Mouse (Mus musculus) spleen, postnatal 4 days (tissue): Measurements from ENCODE around the gene Cldn4.
A peak's percentile ranks its signal among the peaks of the same experiment; 100 is the strongest.

Experiments
- DNase-seq, 2 experiments: peaks; one replicate each; pipeline ENCODE4 v3.0.0; 2022; ENCODE audit warnings: low spot score in 2 of 2

Cldn4 gene

DNA sequence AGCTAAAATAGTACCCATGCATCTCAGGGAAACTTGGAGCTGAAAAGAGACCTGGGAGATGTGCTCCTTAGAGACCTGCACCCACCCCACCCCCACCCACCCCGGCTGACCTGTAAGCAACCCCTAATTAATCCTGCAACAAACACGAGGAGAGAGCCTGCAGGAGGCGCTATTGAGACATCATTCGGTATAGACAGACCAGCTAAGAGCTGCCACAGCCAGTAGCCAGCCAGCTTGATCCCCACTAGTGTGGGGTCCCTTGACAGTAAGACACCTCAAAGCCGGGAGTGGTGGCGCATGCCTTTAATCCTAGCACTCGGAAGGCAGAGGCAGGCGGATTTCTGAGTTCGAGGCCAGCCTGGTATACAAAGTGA lies 13.8 kb downstream of the Cldn4 start:
- peak; percentile 72 to 87 for DNase-seq

DNA sequence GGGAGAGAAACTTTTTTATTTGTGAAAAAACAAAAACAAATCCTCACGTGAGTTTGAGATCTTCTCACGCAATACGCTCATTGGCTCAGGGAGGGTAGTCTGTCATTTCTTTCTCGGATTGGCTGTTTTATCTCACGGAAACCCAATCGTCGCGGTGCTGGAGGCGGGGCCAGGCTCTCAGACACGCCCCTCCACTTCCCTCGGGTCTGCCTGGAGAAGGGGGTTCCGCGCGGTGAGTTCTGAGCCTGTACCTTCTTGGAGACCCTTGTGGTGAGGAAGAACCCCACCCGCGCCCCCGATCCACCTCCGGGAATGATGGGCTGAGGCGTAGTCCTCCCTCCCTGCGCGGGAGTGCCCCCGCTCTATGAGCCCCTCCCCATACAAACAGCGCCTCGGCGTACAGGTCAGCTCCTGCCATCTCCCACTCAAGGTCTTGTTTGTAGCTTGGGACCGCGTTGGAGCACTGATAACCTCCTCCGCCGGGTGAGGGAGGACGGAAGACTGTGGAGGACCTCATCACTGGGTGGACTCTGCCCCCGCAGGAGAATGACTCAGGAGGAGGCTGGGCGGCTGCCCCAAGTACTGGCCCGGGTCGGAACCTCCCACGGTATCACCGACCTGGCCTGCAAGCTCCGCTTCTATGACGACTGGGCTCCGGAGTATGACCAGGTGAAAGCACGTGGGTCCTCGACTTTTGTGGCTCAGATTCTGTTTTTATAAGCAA lies 14.4 kb downstream of the Cldn4 start, which contains the start of gene Mettl27:
Gene Mettl27, plus strand, starts transcription at position 190 of the 724 bp plus-strand sequence.
- peak; percentile 91 to 93 for DNase-seq

DNA sequence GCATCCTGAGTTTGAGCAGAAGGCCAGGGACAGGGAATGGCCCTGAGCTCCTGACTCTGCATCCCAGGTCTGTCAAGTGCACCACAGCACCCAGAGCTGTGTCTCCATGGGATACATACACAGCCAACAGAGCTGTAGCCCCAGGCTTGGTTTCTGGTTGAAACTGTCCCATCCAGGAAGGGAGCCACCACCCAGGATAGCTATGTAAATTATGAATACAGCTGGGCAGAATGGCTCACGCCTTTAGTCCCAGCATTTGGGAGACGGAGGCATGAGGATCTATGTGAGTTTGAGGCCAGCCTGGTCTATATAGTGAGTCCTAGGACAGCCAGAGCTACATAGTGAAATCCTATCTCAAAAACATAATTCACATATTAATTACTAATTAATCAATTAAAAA lies 16.7 kb downstream of the Cldn4 start:
- DNase-seq = no peak

DNA sequence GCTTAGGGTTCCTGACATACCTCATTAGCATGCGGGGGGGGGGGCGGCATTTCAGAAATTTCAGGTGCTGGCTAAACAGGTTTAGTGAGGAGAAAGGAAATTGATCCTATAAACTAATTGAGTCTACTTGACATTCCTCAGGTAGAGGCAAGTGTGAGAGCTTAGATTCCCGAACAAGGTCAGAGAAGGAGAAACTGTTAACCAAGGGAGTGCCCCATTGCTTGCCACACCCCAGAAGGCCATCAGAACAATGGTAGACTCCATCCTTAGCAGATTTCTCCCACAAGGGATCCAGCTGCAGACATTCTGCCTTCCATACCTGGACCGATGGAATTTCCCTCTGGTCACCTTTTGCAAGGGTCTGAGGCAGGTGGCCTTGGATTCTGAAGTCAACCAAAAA lies 20.0 kb downstream of the Cldn4 start:
- no peak for DNase-seq

DNA sequence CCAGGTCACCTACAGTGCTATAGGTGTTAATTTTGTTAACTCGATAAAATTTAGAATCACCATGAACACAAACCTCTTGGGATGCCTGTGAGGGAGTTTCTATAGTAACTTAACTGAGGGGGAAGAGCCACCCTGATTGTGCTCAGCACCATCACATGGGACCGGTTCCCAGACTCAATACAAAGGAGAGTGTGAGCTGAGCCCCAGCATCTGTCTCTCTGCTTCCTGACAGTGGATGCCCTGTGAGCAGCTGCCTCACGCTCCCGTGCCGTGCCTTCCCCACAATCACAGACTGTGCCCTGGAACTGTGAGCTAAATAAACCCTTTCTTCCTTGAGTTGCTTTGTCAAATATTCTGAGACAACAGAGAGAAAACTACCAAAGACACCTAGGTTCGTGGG lies 23.6 kb downstream of the Cldn4 start:
- DNase-seq = no peak

DNA sequence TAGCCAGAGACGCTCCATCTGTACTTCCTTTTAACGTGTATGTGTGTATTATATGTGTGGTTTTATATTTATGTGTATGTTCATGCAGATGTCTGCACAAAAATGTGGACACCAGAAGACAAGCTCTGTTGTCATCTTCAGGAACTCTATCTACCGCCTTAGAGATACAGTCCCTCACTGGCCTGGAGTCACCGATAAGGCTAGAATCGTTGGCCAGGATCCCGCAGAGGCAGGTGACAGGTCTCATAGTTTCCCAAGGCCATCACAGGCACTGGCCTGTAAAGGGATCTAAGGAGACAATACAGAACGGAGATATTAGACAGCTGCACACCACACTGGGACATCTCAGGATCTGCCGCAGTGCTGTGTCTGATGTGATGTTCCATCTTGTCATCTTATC lies 25.6 kb downstream of the Cldn4 start:
- DNase-seq = peak; percentile 76 to 77

DNA sequence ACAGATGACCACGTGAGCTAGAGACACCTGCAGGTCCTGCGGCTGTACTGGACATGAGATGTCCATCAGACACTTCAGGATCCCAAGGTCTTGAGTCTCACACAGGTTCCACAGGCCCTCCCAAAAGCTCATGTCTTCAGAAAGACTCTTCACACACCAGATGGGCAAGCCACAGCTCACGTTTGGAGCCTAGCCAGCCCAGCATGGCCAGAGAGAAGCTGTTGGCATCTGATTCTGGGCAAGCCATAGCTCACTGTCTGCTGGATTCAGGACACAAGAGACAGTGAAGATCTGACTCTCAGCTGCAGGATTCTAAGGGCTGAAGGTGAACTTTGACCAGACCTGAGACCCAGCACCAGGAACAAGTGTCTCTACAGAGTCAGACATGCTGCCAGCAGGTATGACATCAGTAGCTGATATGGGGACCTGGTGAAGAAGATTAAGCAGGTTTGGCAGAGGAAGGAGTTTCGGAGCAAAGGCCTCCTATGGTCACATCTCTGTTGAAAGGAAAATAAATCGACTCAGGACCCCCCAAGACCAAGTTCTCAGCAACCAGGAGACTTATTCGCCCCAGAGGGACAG lies 26.5 kb downstream of the Cldn4 start:
- peak; percentile 62 to 76 for DNase-seq

DNA sequence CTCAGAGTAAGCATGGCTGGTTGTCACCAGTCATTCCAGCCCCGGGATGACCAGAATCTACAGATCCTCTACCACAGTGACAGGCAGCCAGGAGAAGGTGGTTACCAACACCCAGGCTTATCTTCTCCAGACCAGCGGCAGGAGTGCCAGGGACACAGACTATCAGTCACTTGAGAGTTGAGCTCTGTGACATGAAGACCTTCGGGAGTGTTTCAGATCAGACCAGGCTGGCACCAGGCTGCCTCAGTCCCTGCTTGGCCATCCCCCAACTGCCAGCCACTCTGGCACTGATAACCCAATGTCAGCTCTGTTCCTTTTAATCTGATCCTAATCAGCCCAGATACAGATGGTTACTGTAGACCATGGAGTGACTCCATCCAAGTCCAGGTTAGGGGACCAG lies 27.6 kb downstream of the Cldn4 start:
- DNase-seq = peak; percentile 85 to 88

DNA sequence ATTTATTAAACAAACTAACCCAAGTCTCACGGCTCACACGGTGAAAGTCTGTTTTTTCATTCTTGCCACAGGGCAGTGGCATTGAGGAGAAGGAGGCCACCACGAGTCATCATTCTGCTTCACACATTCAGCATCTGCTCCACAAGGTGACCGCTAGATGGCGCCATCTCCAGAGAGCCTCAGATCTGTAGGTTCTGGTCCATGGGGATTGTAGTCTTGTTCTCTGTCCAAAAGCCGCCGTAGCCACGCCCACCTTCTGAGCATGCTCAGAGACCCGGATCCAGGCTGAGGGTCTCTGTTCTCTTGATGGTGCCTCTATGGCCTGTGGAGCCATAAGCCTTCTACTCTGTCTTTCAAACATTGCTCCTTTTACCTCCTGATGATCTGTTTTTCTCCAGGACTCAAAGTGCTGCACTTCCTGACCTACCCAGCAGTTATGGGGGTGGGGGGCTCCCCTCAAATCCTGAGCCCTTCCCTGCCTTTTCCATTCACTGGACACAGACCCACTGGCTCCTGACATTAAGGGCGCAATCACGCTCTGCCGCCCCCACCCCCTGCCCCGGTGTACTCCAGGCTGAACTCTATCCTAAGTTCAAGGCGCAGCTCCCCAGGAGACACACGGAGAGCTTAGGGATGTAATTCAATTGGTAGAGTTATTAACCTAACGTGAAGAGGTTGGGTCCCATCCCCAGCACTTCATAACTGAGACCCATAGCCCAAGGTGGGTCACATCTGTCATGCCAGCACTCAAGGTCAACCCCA lies 28.5 kb downstream of the Cldn4 start:
- peak; percentile 89 to 97 for DNase-seq

DNA sequence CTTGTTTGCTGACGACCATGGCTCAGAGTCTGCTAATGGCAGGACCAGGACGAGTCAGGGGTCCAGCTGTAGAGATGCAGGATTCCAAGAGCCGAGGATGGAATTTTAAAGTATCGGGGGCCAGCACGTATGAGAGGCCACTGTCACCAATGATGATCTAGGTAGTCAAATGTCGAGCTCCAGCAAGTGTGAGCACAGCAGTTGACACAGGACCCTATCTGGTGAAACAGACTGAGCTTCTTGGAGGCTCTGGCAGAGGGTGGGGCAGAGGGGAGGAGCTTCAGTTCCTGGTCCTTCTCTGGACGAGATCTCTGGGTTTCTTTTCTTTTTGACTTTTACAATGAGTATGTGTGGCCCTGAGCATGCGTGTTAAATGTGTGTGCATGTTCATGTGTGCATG lies 31.4 kb downstream of the Cldn4 start, which contains the start of gene Cldn13:
Gene Cldn13, minus strand, starts transcription at position 216 of the 400 bp plus-strand sequence.
- DNase-seq = peak; percentile 80 to 83

DNA sequence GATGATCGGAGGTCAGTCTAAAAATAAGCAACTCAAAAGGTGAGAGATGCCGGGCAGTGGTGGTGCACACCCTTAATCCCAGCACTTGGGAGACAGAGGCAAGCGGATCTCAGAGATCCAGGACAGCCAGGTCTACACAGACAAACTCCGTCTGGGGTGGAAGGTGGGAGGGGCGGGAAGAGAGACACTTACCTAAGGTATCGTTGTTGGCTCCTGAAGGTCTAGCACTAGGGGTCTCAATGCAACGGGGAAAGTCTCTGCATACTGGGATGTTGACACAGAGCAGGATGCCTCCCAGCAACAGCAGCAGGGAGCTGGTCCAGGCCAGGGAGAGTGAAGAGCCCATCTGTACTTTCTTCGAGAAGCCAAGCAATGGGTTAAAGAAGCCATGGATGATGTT lies 32.2 kb downstream of the Cldn4 start:
- DNase-seq = peak; percentile 50 to 72

DNA sequence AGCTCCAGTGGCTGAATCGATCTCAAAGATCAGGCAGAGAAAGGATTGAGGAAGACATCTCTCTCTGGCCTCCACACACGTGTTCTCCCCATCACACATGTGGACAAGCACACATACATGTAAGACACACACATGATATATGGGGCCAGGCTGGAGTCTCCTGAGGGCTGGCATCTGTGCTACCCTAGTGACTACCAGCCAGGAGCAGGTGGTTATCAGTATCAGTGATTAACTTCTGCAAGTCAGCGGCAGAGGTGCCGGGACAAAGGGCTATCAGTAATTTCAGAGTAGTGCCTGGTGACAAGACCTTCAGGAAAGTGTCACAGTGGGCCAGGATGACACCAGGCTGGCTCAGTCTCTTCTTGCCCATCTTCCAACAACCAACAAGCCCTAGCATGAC lies 33.0 kb downstream of the Cldn4 start:
- peak; percentile 78 to 83 for DNase-seq

DNA sequence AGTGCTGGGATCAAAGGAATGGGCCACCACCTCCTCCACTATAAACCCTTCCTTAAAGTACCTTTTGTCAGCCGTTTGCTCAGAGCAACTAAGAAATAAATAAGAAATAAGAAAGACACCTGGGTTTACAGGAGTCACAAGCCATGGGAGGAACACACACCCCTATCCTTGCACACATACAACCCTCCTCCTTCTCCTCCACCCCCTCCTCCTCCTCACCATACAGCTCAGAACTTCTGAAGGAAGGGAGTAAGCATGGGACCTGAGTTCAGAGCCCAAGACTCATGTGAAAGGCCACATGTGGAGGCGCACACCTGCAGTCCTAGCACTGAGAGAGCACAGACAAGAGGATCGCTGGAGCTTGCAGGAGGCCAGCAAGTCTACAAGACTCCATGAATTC lies 33.4 kb downstream of the Cldn4 start:
- DNase-seq = peak in 1 of 2 experiments; percentile 22

DNA sequence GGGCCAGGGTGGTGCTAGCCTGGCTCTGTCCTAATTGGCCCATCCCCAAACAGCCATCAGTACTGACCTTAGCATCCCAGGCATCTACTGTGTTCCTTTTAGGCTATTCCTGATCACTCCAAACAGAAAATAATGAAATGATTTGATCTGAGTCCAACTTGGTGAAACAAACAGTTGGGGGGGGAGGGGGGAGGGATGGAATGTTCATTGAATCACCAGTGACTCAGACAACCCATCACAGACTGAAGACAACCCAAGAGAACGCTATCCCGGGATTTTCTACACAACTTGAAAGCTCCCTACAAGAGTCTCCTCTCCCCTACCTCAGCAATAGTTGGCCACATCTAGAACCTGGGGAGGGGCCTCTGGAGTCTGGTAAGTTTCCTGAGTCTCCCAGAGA lies 34.8 kb downstream of the Cldn4 start:
- DNase-seq = no peak

DNA sequence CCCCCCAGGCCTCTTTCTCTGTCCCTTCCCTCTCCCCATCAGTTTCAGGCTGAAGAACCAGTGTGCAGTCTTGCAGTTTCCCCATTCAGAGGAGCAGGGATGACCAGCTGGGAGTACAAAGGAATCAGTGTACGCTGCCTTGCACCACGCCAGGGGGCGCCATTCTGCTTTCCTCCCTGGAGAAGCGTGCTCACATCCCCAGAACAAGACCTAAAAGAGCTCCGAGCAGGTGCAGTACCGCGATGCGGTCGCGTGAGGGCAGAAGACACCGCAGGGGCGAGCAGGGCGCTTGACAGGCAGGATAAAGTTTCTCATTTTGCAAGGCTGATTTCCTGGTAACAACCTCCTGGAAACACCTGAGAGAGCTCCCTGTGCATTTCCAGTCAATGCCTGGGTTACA lies 39.6 kb downstream of the Cldn4 start:
- peak; percentile 94 to 98 for DNase-seq

DNA sequence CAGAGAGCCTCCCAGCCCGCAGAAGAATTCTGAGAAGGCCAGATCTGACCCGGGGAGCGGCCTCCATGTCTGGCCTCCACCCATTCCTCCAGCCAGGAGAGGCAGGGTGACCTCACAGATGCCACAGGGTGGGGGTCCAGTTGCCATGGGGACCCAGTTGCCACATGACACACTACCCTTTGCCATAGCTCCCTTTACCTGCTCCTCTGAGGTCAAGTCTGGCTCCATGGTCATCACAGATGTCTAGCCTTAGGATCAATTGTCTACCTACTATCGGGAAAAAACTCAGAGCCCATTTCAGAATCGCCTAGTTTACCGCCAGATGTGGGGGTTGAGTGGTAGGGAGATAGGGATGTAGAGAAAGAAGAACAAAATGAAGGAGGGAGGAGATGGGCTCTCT lies 40.1 kb downstream of the Cldn4 start, which contains the start of gene Tmem270:
Gene Tmem270, minus strand, starts transcription at position 101 of the 400 bp plus-strand sequence.
- no peak for DNase-seq

DNA sequence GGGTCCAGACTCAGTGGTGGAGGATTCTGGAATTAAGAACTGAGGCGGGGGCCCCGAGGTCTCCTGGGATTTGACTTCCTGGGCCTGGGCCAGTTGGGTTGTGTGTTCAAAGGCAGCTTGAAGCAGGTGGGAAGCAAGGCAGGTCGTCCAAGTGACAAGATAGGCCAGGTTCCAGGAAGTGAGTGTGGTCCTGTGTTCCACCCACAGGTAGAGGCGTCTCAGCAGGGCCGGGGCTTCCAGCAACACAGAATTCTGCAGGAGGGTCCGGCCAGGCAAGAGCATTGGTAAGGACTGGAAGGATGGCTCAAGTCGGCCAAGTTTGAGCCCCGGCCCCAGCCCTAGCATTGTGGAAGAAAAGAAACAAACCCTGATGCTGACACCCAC lies 45.1 kb downstream of the Cldn4 start:
- no peak for DNase-seq

DNA sequence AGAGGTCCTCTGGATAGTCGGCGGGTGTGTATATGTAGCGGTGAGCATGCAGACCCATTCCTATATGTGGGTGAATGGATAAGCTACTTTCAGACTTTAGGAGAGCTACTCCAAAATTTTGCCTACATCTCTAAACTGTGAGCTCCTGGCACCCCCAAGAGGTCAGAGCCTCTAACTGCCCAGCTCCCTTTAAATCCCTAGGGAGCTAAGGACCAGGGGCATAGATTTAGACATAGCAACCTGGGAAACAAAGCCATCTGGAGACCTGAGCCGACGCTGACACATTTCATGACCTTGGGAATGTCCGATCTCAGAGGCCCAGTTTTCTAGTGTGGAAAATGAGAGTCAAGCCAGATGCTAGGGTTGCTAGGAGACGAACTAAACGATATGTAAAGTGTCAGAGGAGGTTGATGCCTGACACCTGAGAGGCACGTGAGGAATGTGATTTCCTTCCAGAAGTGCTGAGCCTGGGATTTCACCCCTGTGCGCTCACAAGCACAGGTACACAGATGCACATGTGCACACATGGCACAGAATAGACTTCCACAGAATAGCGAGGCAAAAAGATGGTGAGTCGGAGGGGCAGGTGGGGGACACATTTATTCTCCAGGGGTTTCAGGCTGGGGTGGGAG lies 45.6 kb downstream of the Cldn4 start:
- no peak for DNase-seq

DNA sequence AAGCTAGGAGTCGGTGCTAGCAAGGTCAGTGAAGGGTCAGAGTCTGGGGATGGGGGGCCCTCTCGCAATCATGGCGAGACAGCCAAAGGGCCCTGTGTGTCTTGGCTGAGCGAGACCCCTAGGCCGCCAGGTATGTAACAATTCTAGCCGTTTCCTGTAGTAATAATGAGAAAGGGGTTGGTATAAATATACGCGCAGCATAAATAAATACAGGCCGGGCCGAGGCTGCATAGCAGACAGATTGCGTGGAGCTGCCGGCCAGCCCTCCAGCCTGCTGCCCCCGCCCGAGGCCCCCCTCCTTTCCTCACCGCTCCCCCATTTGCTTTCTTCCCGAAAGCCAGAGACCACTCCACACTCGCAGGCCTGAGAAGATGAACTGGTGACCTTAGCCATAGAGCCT lies 49.1 kb downstream of the Cldn4 start:
- no peak for DNase-seq

DNA sequence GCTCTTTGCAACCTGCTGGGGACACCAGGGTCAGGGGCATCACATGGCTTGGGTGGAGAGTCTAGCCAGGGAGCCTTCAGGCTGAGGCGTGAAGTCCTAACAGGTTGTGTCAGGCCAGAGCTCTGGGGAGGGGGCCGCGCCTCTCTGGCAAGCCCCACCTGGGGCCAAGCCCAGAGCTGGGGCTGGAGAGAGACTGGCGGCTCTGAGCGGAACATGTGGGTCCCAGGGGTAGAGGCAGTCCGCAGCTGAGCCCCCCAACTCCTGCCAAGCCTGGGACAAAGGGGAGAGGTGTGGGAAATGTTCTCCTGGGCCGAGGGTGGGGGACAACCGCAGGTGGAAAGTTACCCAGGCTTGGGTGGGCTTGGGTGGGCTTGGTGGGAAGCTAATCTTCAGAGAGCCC lies 49.8 kb downstream of the Cldn4 start:
- no peak for DNase-seq

DNA sequence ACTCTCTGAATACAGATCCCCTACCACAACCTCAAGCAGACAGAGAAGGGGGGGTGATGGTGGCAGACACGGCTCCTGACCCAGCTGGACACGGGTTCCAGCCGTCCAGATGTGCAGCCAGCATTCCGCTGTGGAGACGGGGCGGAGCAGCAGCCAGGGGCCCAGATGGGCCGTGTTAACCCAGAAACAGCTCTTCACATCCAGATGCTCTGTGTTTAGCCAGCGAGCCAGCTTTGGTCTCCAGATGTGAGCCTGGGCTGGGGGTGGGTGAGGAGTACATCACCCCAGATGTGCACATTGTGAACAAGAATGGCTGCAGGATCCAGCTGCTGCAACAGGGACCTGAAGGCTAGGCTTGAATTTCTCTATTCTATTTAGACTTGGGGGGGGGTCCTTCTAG lies 51.4 kb downstream of the Cldn4 start:
- DNase-seq = no peak
